Mouse (Mus musculus) MEL (cell line): ENCODE measurements at regions not wholly inside any gene's neighbourhood (a gene's known extent, or its start where the extent isn't known, plus 50 kb on each side); places are given as distances from the start of the nearest gene placed in this dataset.

Source experiments
- DNase-seq: peaks from one replicate; pipeline ENCODE4 v3.0.0; 2011; ENCODE audit warnings: low read depth, low spot score
- H3K27ac ChIP-seq: 2 replicates; pipeline ENCODE4 v1.5.1; 2012; ENCODE audit warnings: low read depth, mild to moderate bottlenecking, control low read depth, low read length, moderate library complexity; ENCODE audit not compliant: control insufficient read depth
- H3K27me3 ChIP-seq, 2 experiments: fragments of 150-350 bp in 1 of 2; sonication (generic) in 1 of 2; 2 replicates each; pipeline ENCODE4 v1.6.1; 2012; ENCODE audit warnings: low read length in 2 of 2, mild to moderate bottlenecking in 2 of 2, improper control_type of control experiment in 1 of 2, moderate library complexity in 1 of 2; ENCODE audit not compliant: insufficient read depth in 2 of 2, control insufficient read depth in 1 of 2
- H3K36me3 ChIP-seq, 2 experiments: 2 replicates each; pipeline ENCODE4 v1.6.1; 2012 to 2014; ENCODE audit warnings: low read length in 2 of 2, improper control_type of control experiment in 1 of 2, inconsistent platforms in 1 of 2, mild to moderate bottlenecking in 1 of 2; ENCODE audit not compliant: insufficient read depth in 2 of 2, control insufficient read depth in 1 of 2
- H3K4me1 ChIP-seq, 2 experiments: fragments of 150-350 bp in 1 of 2; sonication (generic) in 1 of 2; 2 replicates each; pipeline ENCODE4 v1.6.1; 2012; ENCODE audit warnings: low read length in 2 of 2, improper control_type of control experiment in 1 of 2, mild to moderate bottlenecking in 1 of 2; ENCODE audit not compliant: insufficient read depth in 2 of 2, control insufficient read depth in 1 of 2
- H3K4me3 ChIP-seq, 2 experiments: fragments of 150-350 bp in 1 of 2; sonication (generic) in 1 of 2; 2 replicates each; pipeline ENCODE4 v1.5.1; 2012; ENCODE audit warnings: low read depth in 2 of 2, low read length in 2 of 2, mild to moderate bottlenecking in 2 of 2, moderate library complexity in 2 of 2, control low read depth in 1 of 2, improper control_type of control experiment in 1 of 2; ENCODE audit not compliant: control insufficient read depth in 1 of 2, insufficient read depth in 1 of 2
- H3K79me2 ChIP-seq: 2 replicates; pipeline ENCODE4 v1.6.1; 2012; ENCODE audit warnings: mild to moderate bottlenecking, low read length, moderate library complexity; ENCODE audit not compliant: control insufficient read depth, poor library complexity, insufficient read depth
- H3K9ac ChIP-seq: 2 replicates; pipeline ENCODE4 v1.6.1; 2012; ENCODE audit warnings: low read depth, mild to moderate bottlenecking, control low read depth, low read length, moderate library complexity; ENCODE audit not compliant: control insufficient read depth, poor library complexity, severe bottlenecking
- H3K9me3 ChIP-seq: fragments of 150-350 bp; sonication (generic); replicated peaks from 2 replicates; pipeline ENCODE4 v1.6.1; 2012; ENCODE audit warnings: mild to moderate bottlenecking, low read length, improper control_type of control experiment, moderate library complexity; ENCODE audit not compliant: insufficient read depth
- BHLHE40 ChIP-seq: IDR thresholded peaks from 2 replicates; pipeline ENCODE4 v1.6.1; 2012; ENCODE audit warnings: low read depth, mild to moderate bottlenecking, inconsistent platforms, low read length, improper control_type of control experiment, borderline replicate concordance
- CHD1 ChIP-seq: IDR thresholded peaks from 2 replicates; pipeline ENCODE4 v1.6.1; 2012; ENCODE audit warnings: low read depth, mild to moderate bottlenecking, inconsistent platforms, low read length, improper control_type of control experiment
- CHD2 ChIP-seq: IDR thresholded peaks from 2 replicates; pipeline ENCODE4 v1.6.1; 2011; ENCODE audit warnings: low read length, improper control_type of control experiment
- ELF1 ChIP-seq: IDR thresholded peaks from 2 replicates; pipeline ENCODE4 v1.6.1; 2014; ENCODE audit warnings: low read depth, mild to moderate bottlenecking, inconsistent platforms, low read length, improper control_type of control experiment, moderate library complexity
- ETS1 ChIP-seq: IDR thresholded peaks from 2 replicates; pipeline ENCODE4 v1.6.1; 2012; ENCODE audit warnings: low read depth, mild to moderate bottlenecking, inconsistent platforms, low read length, improper control_type of control experiment, moderate library complexity
- GABPA ChIP-seq: IDR thresholded peaks from 2 replicates; pipeline ENCODE4 v1.6.1; 2012; ENCODE audit warnings: low read depth, mild to moderate bottlenecking, inconsistent platforms, low read length, improper control_type of control experiment, moderate library complexity
- MAZ ChIP-seq: IDR thresholded peaks from 2 replicates; pipeline ENCODE4 v1.6.1; 2012; ENCODE audit warnings: low read depth, mild to moderate bottlenecking, inconsistent platforms, low read length, improper control_type of control experiment
- MXI1 ChIP-seq: IDR thresholded peaks from 2 replicates; pipeline ENCODE4 v1.6.1; 2011; ENCODE audit warnings: mild to moderate bottlenecking, low read depth, low read length, improper control_type of control experiment
- MYB ChIP-seq: IDR thresholded peaks from 2 replicates; pipeline ENCODE4 v1.6.1; 2011; ENCODE audit warnings: mild to moderate bottlenecking, low read depth, low read length, improper control_type of control experiment
- MYC ChIP-seq: IDR thresholded peaks from 2 replicates; pipeline ENCODE4 v1.6.1; 2011; ENCODE audit warnings: low read depth, mild to moderate bottlenecking, low read length, improper control_type of control experiment, moderate library complexity
- RCOR1 ChIP-seq: IDR thresholded peaks from 2 replicates; pipeline ENCODE4 v1.6.1; 2012; ENCODE audit warnings: low read depth, mild to moderate bottlenecking, inconsistent platforms, low read length, improper control_type of control experiment
- SIN3A ChIP-seq: IDR thresholded peaks from 2 replicates; pipeline ENCODE4 v1.6.1; 2012; ENCODE audit warnings: low read length, improper control_type of control experiment, inconsistent platforms
- TAL1 ChIP-seq: IDR thresholded peaks from 2 replicates; pipeline ENCODE4 v1.6.1; 2012; ENCODE audit warnings: mild to moderate bottlenecking, inconsistent platforms, low read length, moderate library complexity, mixed read lengths
- TCF12 ChIP-seq: IDR thresholded peaks from 2 replicates; pipeline ENCODE4 v1.6.1; 2014; ENCODE audit warnings: low read depth, mild to moderate bottlenecking, inconsistent platforms, low read length, improper control_type of control experiment, moderate library complexity
- UBTF ChIP-seq: IDR thresholded peaks from 2 replicates; pipeline ENCODE4 v1.6.1; 2012; ENCODE audit warnings: low read depth, mild to moderate bottlenecking, inconsistent platforms, low read length, improper control_type of control experiment, moderate library complexity, borderline replicate concordance; ENCODE audit not compliant: insufficient read depth
- USF1 ChIP-seq: IDR thresholded peaks from 2 replicates; pipeline ENCODE4 v1.6.1; 2014; ENCODE audit warnings: low read depth, mild to moderate bottlenecking, inconsistent platforms, low read length, improper control_type of control experiment, moderate library complexity
- ZC3H11A ChIP-seq: IDR thresholded peaks from 2 replicates; pipeline ENCODE4 v1.6.1; 2012; ENCODE audit warnings: low read depth, mild to moderate bottlenecking, inconsistent platforms, low read length, improper control_type of control experiment
- ZMIZ1 ChIP-seq: IDR thresholded peaks from 2 replicates; pipeline ENCODE4 v1.6.1; 2012; ENCODE audit warnings: low read depth, mild to moderate bottlenecking, inconsistent platforms, low read length, improper control_type of control experiment, moderate library complexity
- ZNF384 ChIP-seq: IDR thresholded peaks from 2 replicates; pipeline ENCODE4 v1.6.1; 2012; ENCODE audit warnings: low read depth, mild to moderate bottlenecking, inconsistent platforms, low read length, improper control_type of control experiment

- TF ChIP-seq CHD1, result no peak
- no peak for TF ChIP-seq ZMIZ1
- TF ChIP-seq RCOR1, result no peak
- TF ChIP-seq TCF12, result no peak
- no peak for TF ChIP-seq MYB
- no peak for TF ChIP-seq SIN3A
- TF ChIP-seq BHLHE40, result no peak
- no peak for TF ChIP-seq ETS1
- TF ChIP-seq MXI1, result no peak
- no peak for TF ChIP-seq CHD2
- TF ChIP-seq TAL1, result no peak
- no peak for TF ChIP-seq MAZ
- no peaks in the 10 kb centered on the region for H3K27me3 ChIP-seq
- no peaks in the 10 kb centered on the region for H3K79me2 ChIP-seq
- no peaks in the 10 kb centered on the region for H3K36me3 ChIP-seq
- H3K9ac ChIP-seq, result no peak overlapping the region
- H3K27ac ChIP-seq, result no peak overlapping the region
- H3K9me3 ChIP-seq, result no peaks in the 10 kb centered on the region
- no peak for DNase-seq
- no peak overlapping the region for H3K4me3 ChIP-seq
- no peaks in the 10 kb centered on the region for H3K4me1 ChIP-seq
These were observed 54.2 kb downstream of the Barx1 start for GRCm38 (mm10) chr13:48717036-48717435.

- Histone ChIP-seq H3K27ac (no peak overlapping the region), H3K27me3 (no peaks in the 10 kb centered on the region), H3K9ac (no peak overlapping the region), H3K79me2 (no peaks in the 10 kb centered on the region), H3K4me1 (no peaks in the 10 kb centered on the region), H3K36me3 (no peaks in the 10 kb centered on the region), H3K4me3 (no peak overlapping the region), H3K9me3 (no peaks in the 10 kb centered on the region)
- TF ChIP-seq GABPA (no peak), UBTF (no peak), ZNF384 (no peak), ETS1 (no peak), USF1 (no peak), MYC (no peak), ELF1 (no peak), ZC3H11A (no peak), TAL1 (no peak), ZMIZ1 (no peak)
- no peak for DNase-seq
These were observed 54.7 kb downstream of the Barx1 start for GRCm38 (mm10) chr13:48717451-48717850.
